Mouse (Mus musculus): ENCODE results near the gene Enc1. TPM values are rescaled to one million over a fixed set of nuclear protein-coding genes. Genes with fewer than 3 reads are reported as not detected.

The Enc1 gene
- total RNA-seq, 4 experiments from 2014 or later: 4.3 to 8.7 (median 7.9) TPM

- no peak for DNase-seq
These were observed 51.7 kb downstream of the Enc1 start for GRCm38 (mm10) chr13:97292451-97293245.

GRCm38 (mm10) chr13:97295101-97295852 lies 54.4 kb downstream of the Enc1 start:
- DNase-seq: peak; percentile 53

GRCm38 (mm10) chr13:97295853-97296219 lies 54.9 kb downstream of the Enc1 start:
- no peak for DNase-seq

GRCm38 (mm10) chr13:97296281-97296680 lies 55.4 kb downstream of the Enc1 start:
- no peak for DNase-seq

GRCm38 (mm10) chr13:97296757-97297156 lies 55.9 kb downstream of the Enc1 start:
- DNase-seq: no peak

GRCm38 (mm10) chr13:97297418-97298050 lies 56.6 kb downstream of the Enc1 start:
- DNase-seq: no peak

- DNase-seq: no peak
These were observed 58.0 kb downstream of the Enc1 start for GRCm38 (mm10) chr13:97298896-97299295.

GRCm38 (mm10) chr13:97299877-97300873 lies 59.3 kb downstream of the Enc1 start:
- no peak for DNase-seq

Other genes with a start within 250 kb of the Enc1 start
- not detected for gene 1700029F12Rik, start 206.7 kb upstream of the Enc1 start, total RNA-seq (2022)
- gene Fam169a, start 173.8 kb upstream of the Enc1 start, total RNA-seq (2022): 10 to 100 TPM in 2 of 4 experiments, 1 to 10 TPM in 2; 2.4 to 15.4 (median 8.6) TPM
- gene Gm6169, start 141.9 kb upstream of the Enc1 start, total RNA-seq (2022): 10 to 100 TPM in 1 of 4 experiments, 1 to 10 TPM in 2, not detected in 1; 1.5 to 11.2 (median 7.5) TPM
- 10 to 100 TPM; 40.3 to 52.3 (median 41.8) TPM for gene Gfm2, start 103.2 kb upstream of the Enc1 start, total RNA-seq (2022)
- 10 to 100 TPM; 42.2 to 64.1 (median 53.1) TPM for gene Nsa2, start 103.2 kb upstream of the Enc1 start, total RNA-seq (2022)
- gene Hexb, start 42.7 kb upstream of the Enc1 start, total RNA-seq (2022): 10 to 100 TPM; 34.1 to 72.0 (median 50.7) TPM